Mouse (Mus musculus): ENCODE data around the gene Clp1.

Gene Clp1

GRCm38 (mm10) chr2:84727172-84727858, at the start of gene Clp1:
TSS of gene Clp1 (minus strand) at chr2:84727350.
- peak; percentile 94 to 97 for DNase-seq

- DNase-seq = no peak
Observed at GRCm38 (mm10) chr2:84775665-84776064, 48.5 kb upstream of the Clp1 start.

GRCm38 (mm10) chr2:84775241-84775640, 48.1 kb upstream of the Clp1 start, which contains the start of gene Serping1:
TSS of gene Serping1 (minus strand) at chr2:84775444.
- no peak for DNase-seq

- DNase-seq = peak; percentile 65 to 70
Observed at GRCm38 (mm10) chr2:84774751-84775150, 47.6 kb upstream of the Clp1 start.

GRCm38 (mm10) chr2:84773195-84773594, 46.0 kb upstream of the Clp1 start:
- no peak for DNase-seq

GRCm38 (mm10) chr2:84772454-84772853, 45.3 kb upstream of the Clp1 start:
- DNase-seq = no peak

GRCm38 (mm10) chr2:84770501-84770900, 43.4 kb upstream of the Clp1 start:
- DNase-seq = no peak

- no peak for DNase-seq
Observed at GRCm38 (mm10) chr2:84762818-84763217, 35.7 kb upstream of the Clp1 start.

GRCm38 (mm10) chr2:84762295-84762694, 35.1 kb upstream of the Clp1 start:
- DNase-seq = no peak

GRCm38 (mm10) chr2:84761840-84762239, 34.7 kb upstream of the Clp1 start:
- DNase-seq = no peak

GRCm38 (mm10) chr2:84761309-84761708, 34.2 kb upstream of the Clp1 start:
- no peak for DNase-seq

GRCm38 (mm10) chr2:84760777-84761176, 33.6 kb upstream of the Clp1 start:
- DNase-seq = no peak

GRCm38 (mm10) chr2:84758542-84759127, 31.5 kb upstream of the Clp1 start:
- DNase-seq = peak in 1 of 2 experiments; percentile 65

- DNase-seq = no peak
Observed at GRCm38 (mm10) chr2:84757026-84757682, 30.0 kb upstream of the Clp1 start.

GRCm38 (mm10) chr2:84756245-84756644, 29.1 kb upstream of the Clp1 start:
- DNase-seq = no peak

GRCm38 (mm10) chr2:84750115-84750514, 23.0 kb upstream of the Clp1 start:
- no peak for DNase-seq

GRCm38 (mm10) chr2:84744126-84744525, 17.0 kb upstream of the Clp1 start:
- DNase-seq = no peak

- DNase-seq = peak; percentile 61 to 66
Observed at GRCm38 (mm10) chr2:84743561-84743960, 16.4 kb upstream of the Clp1 start, which contains the start of gene Gm19426. TSS of gene Gm19426 (minus strand) at chr2:84743655.

GRCm38 (mm10) chr2:84742451-84743283, 15.5 kb upstream of the Clp1 start:
- peak; percentile 12 to 19 for DNase-seq

GRCm38 (mm10) chr2:84741841-84742450, 14.8 kb upstream of the Clp1 start:
- DNase-seq = peak in 1 of 2 experiments; percentile 13

- DNase-seq = no peak
Observed at GRCm38 (mm10) chr2:84740608-84741333, 13.6 kb upstream of the Clp1 start.

Measured in cerebellum, postnatal 36 days (tissue).